Mouse (Mus musculus) CD8-positive naive resting alpha-beta T cell, adult 2 months (primary cell): Measurements from ENCODE around the gene Bcat1.
A peak's percentile ranks its signal among the peaks of the same experiment; 100 is the strongest.

Source experiments
- DNase-seq, 2 experiments: peaks; one replicate each; pipeline ENCODE4 v3.0.0; 2022; ENCODE audit warnings: low read depth in 2 of 2, low spot score in 2 of 2

The Bcat1 gene

GRCm38 (mm10) chr6:145011141-145011540 is 64.8 kb downstream of the Bcat1 start:
- DNase-seq = no peak

DNA sequence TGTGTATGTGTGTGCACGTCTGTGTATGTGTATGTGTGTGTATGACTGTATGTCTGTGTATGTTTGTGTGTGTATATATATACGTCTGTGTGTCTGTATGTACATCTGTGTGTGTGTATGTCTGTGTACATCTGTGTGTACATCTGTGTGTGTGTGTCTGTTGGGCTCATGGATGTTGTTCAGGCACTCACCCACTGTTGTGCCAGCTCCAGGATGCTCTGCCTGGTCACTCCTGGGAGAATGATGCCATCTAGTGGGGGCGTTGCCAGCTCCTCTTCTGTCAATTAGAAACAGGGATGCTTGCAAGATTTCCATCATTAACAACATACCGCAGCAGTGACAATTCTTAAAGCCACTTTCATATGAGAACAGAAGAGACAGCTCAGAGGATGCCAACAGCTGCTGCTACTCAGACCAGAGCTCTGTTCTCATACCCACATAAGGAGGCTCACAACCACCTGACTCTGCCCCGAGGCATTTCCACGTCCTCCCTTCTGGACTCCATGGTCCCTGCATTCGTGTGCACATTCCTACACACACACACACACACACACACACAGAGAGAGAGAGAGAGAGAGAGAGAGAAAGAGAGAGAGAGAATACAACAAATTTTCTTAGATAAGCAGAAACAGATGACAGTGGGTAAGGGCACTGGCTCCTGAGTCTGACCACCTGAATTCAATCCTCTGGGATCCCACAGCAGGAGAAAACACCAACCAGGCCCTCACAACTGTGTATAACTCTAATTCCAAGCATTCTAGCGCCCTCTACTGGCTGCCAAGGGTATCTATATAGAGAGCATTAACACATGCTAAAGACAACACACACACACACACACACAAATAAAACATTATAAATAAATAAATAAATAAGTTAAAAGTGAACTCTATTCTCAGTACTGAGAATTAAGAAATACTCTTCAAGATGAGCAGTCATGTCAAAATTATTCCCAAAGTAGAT is 65.8 kb downstream of the Bcat1 start:
- no peak for DNase-seq

GRCm38 (mm10) chr6:145003459-145003858 is 72.5 kb downstream of the Bcat1 start:
- no peak for DNase-seq

DNA sequence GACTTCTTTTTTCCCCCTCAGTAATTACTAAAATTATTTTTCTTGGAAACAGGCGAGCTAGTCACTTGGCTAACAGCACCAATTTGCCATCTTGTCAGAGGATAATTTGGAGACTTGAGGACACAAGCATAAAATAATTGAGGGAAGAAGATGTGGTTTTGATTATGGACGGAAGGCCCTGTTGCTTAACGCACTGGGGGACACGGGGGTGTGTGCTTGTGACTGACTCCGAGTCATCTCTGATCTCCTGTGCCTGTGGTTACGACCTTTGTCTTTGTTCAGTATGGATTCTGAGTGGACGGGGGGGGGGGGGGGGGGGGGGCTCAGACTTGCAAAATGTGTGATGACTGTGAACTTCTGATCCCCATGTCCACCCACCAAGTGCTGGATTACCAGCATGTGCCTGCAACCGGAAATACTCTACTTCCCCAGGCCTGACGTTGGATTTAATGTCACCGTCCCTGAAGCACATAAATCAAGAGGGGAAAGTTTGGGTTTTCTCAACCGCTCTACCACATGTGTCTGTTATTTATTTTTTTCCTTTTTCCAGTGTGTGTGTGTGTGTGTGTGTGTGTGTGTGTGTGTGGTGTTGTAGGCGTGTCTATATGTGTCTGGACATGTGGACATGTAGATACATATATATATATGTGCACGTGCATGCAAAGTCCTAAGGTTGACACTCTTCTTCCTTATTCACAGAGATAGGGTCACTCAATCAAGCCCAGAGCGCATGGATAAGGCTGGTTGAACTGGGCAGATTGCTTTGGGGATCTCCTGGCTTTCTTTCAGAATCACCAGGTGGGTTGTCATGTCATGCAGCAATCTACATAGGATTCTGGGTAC is 73.7 kb downstream of the Bcat1 start:
- no peak for DNase-seq

DNA sequence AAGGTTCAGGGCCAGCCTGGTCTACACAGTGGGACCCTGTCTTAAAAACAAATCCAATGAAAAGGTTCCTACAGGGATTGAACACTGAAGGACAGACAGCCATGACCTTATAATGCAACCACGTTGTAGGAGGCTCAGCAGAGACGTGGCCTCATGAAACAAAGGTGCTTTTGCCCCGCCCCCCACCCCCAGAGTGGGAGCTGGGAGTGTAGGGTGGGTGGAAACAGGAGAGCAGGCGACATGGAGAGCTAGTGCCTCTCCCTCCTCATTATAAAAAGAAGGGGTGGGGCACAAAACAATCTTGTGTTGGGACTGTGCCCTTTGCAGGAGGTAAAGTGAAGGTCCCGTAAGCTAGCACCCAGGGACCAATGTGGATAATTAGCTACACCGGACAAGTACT is 74.5 kb downstream of the Bcat1 start:
- DNase-seq = no peak

DNA sequence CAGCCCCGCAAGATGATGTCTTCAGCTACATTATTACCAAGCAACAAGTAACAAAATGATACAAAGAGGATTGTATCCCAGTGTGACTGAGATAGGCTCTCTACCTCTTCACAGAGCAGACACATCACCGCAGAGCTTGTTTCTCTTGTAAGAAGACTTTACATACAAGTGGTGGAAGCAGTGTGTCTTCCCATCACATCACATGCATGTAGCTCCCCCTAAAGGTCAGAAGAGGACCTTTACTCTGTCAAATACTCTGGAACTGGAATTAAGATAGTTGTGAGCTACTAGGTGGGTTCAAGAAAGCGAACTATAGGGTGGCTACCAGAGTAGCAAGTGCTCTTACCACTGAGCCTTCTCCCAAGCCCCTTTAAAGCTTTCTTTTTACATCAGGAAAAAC is 78.8 kb downstream of the Bcat1 start:
- DNase-seq = no peak

DNA sequence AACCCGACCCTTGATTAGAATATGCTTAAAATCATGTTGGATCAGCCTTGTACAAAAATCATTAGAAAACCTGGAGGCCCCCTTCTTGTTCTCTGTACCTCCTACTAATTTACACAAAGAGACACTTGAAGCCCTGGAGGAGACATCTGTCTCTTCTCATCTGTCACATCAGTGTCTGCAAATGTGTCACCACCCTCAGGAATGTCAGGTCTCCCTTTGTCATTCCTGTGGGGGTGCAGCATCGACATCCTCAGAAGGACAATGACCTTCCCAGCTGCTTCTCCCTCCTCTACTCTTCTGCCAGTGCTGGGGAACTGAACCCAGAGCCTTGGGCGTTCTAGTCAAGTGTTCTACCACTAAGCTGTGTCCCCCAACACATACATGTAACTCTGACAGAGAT is 83.9 kb downstream of the Bcat1 start:
- no peak for DNase-seq

DNA sequence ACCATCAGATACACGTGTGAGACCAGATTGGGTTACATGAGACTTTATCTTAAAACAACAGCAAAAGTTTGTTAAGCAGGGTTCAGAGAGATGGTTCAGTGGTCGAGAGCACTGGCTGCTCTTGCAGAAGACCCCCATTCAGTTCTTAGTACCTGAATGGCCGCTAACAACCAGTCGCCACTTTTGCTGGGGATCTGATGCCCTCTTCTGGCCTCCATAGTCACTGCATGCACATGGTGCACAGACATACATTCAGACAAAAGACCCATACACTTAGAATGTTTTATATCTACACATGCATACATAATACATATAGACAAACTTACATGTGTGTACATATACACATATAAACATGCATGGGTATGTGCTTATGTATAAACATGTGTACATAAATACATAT is 86.8 kb downstream of the Bcat1 start:
- no peak for DNase-seq

DNA sequence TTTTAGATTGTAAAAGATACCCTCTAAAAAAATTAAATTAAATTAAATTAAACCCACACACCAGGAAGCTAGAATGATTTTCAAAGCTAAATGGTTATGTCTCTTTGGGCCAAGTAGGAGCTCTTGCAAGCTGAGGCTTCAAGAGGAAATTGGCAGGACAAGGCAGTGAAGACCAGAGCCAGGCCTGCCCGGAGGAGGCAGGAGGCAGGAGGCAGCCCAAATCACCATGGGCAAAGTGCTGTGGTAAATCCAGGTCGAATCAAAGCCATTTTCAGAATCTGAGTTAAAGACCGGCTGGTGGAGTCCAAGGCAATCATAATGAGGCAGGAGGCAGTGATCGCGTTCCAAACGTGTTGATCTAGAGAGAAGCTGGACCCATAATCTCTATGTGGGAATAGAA is 88.3 kb downstream of the Bcat1 start:
- no peak for DNase-seq

- no peak for DNase-seq
Observed at GRCm38 (mm10) chr6:144987216-144987615, 88.8 kb downstream of the Bcat1 start.

GRCm38 (mm10) chr6:144984221-144984620 is 91.8 kb downstream of the Bcat1 start:
- no peak for DNase-seq

DNA sequence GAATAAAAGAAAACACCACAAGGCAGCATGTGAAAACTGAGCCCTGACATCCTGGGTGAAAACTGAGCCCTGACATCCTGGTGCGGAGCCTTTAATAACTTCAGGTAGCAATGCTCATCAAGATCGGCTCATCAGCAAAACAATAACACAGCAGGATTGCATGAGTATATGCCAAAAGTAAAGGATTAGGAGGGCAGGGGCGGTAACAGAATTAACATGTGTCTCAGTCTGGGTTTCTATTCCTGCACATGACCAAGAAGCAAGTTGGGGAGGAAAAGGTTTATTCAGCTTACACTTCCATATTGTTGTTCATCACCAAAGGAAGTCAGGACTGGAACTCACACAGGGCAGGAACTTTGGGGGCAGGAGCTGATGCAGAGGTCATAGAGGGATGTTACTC is 93.9 kb downstream of the Bcat1 start:
- no peak for DNase-seq

GRCm38 (mm10) chr6:144972351-144972750 is 103.6 kb downstream of the Bcat1 start:
- no peak for DNase-seq

DNA sequence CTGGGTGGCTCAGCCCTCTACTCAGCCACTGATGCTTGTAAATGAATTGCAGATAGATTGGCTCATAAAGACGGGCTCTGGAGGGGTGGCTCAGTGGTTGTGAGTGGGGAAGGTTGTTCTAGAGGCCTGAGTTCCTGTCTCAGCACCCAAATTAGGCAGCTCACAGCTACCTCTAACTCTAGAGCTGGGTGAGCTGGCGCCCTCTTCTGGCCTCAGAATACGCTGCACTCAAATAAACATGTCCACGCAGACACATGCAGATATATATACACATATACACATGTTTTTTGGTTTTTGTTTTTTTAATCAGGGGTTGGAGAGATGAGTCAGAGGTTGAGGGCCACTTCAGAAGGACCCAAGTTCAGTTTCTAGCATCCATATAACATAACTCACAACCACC is 105.1 kb downstream of the Bcat1 start:
- DNase-seq = no peak

DNA sequence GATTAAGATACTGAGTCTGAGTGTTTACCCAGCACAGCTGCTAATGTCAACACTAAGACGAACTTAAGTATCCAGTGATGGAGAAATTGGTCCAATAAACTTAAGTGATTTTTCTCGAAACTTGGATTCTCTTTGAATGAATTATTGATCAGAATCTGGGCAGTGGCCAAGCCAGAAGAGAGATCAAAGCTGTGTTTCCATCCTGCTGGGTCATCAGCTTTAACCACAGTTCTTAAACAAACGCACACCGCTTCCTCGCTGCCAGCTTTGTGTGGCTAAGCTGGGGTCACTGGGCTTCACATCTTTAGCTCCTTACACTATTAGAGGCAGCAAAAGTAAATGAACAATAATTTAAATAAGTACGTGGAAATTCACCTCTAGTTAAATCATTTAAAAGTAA is 108.4 kb downstream of the Bcat1 start:
- DNase-seq = no peak

DNA sequence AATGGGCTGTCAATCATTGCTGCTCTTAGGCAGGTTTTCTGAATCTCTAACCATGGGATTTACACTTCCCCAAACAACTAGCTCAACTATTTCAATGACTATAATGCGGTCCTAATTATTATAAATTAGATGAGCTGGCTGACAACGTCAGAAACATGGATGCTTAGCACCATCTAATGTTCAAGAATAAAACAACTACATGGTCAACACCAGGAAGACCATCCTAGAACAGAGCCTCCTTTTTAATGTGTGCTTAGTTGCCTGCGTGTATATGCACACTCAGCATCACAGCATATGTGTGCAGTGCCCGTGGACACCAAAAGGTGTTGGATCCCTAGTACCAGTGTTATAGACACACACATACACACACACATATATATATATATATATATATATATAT is 111.8 kb downstream of the Bcat1 start:
- no peak for DNase-seq

GRCm38 (mm10) chr6:144963156-144963555 is 112.8 kb downstream of the Bcat1 start:
- DNase-seq = no peak

GRCm38 (mm10) chr6:144962013-144962354 is 114.0 kb downstream of the Bcat1 start:
- peak in 1 of 2 experiments; percentile 7 for DNase-seq

DNA sequence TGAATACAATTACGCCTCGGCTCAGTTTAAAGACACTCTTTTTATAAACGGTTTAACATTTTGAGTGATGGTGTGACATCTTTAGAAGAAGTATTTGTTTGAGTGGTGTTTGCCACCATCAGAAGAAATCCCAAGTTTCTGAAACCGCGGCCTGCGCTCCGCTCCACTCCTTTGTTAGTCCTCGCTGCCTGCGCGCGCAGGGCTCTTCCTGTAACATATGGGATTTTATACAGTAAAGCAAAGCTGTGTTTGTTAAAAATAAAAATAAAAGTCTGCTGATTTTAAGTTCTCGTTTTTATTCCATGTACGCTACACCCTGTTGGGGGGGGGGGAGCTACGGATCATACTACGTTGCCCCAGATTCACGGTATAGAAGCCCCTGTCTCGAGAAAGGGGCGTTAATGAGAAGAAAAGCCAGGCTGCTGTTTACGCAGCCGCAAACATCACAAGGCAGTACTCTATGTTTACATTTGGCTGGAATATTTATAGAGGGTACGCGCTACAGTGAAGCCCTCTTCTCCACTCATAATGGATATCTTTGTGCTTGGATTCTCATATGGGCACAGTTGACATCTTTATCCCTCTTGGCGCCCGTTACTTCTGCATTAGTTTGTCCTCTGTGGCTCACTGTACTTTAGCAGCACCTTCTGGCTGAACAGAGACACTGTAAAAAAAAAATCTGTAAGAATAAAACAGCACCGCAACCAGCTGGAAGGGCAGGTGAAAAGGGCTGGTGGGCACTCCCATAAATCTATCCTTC is 114.6 kb downstream of the Bcat1 start:
- peak in 1 of 2 experiments; percentile 2 for DNase-seq

GRCm38 (mm10) chr6:144955887-144956547 is 120.0 kb downstream of the Bcat1 start:
- DNase-seq = no peak

- DNase-seq = no peak
Observed at GRCm38 (mm10) chr6:144952885-144953284, 123.1 kb downstream of the Bcat1 start.
